Mouse (Mus musculus): Measurements from ENCODE around the gene Olfr159. TPM values are rescaled to one million over a fixed set of nuclear protein-coding genes. Genes with fewer than 3 reads are reported as not detected.
A peak's percentile ranks its signal among the peaks of the same experiment; 100 is the strongest.

Olfr159 gene
- total RNA-seq, 1 experiment from 2014 or later, result not detected

- no peak for ATAC-seq (replicated peaks; ENCODE audit: low read depth, poor library complexity, severe bottlenecking)
These were observed 40.0 kb downstream of the Olfr159 start for GRCm38 (mm10) chr4:43730750-43731297.

DNA sequence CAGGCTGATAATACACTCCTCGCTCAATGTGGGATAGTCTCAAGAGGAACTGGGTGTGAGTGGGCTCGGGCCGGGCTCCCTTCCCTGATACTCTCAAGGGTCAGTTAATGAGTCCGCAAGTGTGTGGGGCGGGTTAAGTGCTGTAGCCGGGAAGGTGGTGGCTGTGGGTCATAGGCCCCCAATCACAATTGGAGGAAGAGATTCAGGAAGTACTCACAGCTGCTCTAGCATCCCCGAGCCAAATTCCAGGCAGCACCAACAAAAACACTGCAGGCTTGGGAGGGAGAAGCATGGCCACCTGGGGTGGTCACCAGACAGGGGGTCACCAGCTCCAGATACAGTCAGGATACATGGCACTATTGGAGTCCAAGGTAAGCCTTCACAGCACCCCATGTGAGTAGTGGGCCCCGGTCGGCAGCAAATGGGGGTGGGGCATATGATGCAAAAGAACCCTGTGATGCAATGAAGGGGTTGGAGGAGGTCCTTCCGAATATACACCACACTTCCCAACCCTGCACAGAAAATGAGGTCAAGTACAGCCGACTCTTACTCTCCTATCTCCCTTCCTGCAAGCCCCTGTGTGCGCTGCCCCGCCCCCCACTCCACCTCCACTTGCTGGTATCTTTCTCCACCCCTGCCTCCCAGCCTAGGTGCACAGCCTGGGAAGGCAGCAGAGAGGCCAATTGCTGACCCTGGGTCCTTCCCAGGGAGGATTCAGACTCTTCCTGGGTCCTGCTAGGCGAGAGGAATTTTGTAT, 40.8 kb downstream of the Olfr159 start, which contains the start of gene Spaar:
Gene Spaar, plus strand, starts transcription at position 241 of the 757 bp plus-strand sequence.
- ATAC-seq (replicated peaks; ENCODE audit: low read depth, poor library complexity, severe bottlenecking), result peak; percentile 64; the same call in 1 of the 2 replicates

DNA sequence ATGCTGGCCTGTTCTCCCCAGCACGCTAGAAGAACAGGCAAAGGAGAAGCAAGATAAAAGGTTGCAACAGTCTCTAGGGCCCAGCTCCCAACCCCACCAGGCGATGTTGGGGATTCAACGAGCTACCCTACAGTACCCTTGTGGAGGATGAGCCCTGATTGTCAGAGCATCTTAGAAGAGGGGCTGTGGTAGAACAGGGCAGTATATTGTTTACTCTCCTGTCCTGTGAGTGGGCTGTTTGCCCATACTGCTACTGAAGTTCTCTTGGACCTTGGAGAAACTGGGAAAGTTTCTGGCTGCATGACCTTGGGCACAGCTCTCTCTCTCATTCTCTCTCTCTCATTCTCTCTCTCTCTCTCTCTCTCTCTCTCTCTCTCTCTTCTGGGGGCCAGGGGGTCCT, 41.7 kb downstream of the Olfr159 start:
- no peak for ATAC-seq (replicated peaks; ENCODE audit: low read depth, poor library complexity, severe bottlenecking)

DNA sequence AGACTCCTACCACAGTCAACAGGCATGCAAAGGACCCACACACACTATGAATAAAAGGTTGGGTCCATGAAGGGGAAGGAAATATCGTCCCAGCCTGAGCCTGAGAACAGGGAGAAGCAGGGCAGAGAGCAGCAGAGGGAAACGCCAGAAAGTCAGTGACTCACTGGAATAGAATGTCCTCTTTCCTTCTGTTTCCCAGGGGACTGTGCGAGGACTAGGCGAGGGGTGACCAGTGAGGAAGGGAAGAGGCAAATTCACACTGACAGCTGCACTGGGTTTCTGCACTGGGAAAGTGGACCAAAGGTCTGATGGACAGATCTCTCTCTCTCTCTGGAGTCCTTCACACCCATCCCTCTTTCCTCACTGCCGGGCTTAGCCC, 42.2 kb downstream of the Olfr159 start:
- ATAC-seq (replicated peaks; ENCODE audit: low read depth, poor library complexity, severe bottlenecking), result no peak

DNA sequence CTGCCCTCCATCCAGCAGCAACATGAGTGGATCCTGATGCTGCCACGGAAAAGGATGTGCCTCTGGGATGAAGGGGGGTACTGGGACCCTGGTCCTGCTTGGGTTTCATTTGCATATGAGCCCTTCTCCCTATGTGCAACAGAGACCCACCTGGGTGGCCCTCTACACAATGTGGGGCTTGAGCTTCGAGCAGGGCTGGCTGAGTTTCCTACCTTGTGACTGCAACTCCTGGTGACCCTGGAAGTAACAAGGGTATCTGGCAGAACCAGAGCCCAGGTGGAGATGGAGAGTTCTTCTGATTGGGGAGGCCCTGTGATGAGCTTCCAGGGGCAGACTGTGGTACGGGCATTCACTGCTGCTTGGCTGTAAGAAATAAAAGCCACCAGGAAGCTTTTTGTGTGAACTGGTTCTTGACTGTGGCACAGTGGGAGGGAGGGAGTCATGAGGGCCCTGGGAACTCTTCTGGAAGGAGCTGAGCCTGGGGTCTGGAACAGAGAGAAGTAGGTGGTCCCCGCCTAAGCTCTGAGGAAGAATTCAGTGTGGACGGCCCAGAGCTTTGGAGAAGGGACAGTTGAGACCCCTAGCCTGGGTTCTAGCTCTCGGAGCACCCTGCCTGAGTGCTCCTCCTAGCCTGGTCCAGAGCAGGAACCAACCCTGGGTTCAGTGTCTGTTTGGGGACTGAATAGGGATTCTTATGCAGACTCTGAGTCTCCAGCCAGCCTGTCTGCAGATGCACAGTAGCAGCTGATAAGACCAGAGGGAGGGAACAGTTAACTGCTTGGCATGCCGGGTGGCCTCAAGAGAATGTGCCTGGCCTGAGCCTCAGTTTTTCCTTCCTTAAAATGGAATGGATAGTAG, 42.9 kb downstream of the Olfr159 start:
- no peak for ATAC-seq (replicated peaks; ENCODE audit: low read depth, poor library complexity, severe bottlenecking)

GRCm38 (mm10) chr4:43726995-43727394, 43.8 kb downstream of the Olfr159 start, which contains the start of gene Hrct1:
Hrct1 (plus strand) TSS chr4:43727188.
- ATAC-seq (replicated peaks; ENCODE audit: low read depth, poor library complexity, severe bottlenecking), result no peak

DNA sequence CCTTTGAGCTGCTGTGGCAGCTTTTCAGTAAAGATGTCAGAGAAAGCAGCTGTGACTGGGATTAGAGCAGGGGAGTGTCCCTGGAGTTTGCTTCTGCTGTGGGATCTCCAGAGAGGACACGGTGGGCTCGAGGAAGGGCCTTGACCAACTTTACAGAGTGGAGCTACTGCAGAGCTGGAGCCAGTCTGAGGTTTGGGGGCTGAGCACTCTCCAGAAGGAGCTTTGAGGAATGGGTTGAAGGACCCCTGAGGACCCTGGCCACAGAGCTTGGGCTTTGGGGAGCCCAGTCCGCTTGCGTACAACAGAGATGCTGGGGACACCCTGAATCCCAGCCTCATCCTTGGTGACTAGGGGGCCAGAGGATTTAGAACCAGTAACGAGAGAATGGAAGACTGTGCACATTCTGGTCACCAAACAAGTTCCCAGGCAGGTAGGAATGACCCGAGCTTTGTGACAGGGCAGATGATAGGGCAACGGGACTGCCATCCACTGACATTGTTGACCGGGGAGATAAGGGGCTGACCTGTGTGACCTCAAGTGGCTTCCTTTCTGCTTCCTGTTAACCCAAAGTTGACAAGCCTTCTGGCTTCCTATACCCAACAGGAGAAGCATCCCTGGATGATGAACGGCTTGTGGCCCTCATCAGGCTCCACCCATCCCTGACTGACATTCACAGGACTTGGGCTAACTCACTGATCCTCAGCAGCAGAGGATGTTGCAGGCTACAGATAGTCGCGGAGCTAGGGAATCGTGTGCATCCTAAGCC, 44.4 kb downstream of the Olfr159 start:
- no peak for ATAC-seq (replicated peaks; ENCODE audit: low read depth, poor library complexity, severe bottlenecking)

- 0 out of 2 replicates have a peak, but pooled peaks have one; percentile 42 for ATAC-seq (replicated peaks; ENCODE audit: low read depth, poor library complexity, severe bottlenecking)
These were observed 46.0 kb downstream of the Olfr159 start for GRCm38 (mm10) chr4:43724764-43725163.

- ATAC-seq (replicated peaks; ENCODE audit: low read depth, poor library complexity, severe bottlenecking), result no peak
These were observed 48.6 kb downstream of the Olfr159 start for GRCm38 (mm10) chr4:43722191-43722590.

DNA sequence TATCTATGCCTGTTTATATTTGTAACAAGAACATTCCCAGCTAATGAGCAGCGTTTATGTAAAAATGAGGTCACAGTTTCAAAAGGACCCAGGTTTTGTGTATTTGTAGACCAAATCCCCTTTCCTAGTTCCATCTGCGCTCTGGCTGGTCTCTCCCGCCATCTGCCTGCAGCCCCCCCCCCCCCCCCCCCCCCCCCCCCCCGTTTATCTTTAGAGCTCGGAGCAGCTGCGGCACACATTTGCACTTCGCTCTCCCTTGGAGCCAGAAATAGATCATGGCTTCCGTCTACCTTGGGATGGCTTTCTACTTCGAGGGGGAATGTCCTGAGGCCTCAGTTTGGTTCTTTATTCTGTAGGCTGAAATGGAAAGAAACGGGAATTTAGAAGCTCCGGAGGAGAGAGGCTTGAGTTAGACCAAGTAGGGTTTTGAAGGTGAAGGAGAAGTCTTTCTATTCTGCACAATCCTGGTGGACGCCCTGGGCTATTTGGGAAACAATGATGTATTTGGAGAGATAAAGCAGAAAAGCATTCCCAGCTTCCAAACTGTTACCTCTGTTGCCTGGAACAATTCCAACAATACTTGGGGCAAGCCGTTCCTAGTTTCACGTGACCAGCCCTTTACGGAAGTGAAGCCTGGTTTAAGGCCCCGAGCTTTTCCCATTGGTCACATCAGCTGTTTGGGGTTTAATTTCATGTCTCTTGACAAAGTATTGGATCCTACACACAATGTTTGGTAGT, 50.1 kb downstream of the Olfr159 start:
- ATAC-seq (replicated peaks; ENCODE audit: low read depth, poor library complexity, severe bottlenecking), result no peak

Other genes with a start within 250 kb of the Olfr159 start
- 8.4 and 10.7 TPM in 2 replicates for gene Tpm2, start 247.2 kb downstream of the Olfr159 start, total RNA-seq (2017)
- 20.5 and 22.7 TPM in 2 replicates for gene Creb3, start 208.7 kb downstream of the Olfr159 start, total RNA-seq (2017)
- 262 and 295 TPM in 2 replicates for gene Tln1, start 208.3 kb downstream of the Olfr159 start, total RNA-seq (2017)
- 14.4 and 35.2 TPM in 2 replicates for gene Rgp1, start 192.3 kb downstream of the Olfr159 start, total RNA-seq (2017)
- gene Gba2, start 192.1 kb downstream of the Olfr159 start, total RNA-seq (2017), result 10.2 and 11.8 TPM in 2 replicates
- not detected in 2 replicates for gene Msmp, start 186.5 kb downstream of the Olfr159 start, total RNA-seq (2017)
- 0.39 and 0.96 TPM in 2 replicates for gene Npr2, start 139.1 kb downstream of the Olfr159 start, total RNA-seq (2017)
- gene Spag8, start 117.4 kb downstream of the Olfr159 start, total RNA-seq (2017), result not detected in 2 replicates
- 34.1 and 56.1 TPM in 2 replicates for gene Hint2, start 114.5 kb downstream of the Olfr159 start, total RNA-seq (2017)
- gene Tmem8b, start 102.0 kb downstream of the Olfr159 start, total RNA-seq (2017), result 1.4 and 2.5 TPM in 2 replicates
- gene Fam221b, start 101.9 kb downstream of the Olfr159 start, total RNA-seq (2017), result 0.55 and 0.92 TPM in 2 replicates
- not detected in 2 replicates for gene Olfr70, start 70.2 kb downstream of the Olfr159 start, total RNA-seq (2017)
- gene Olfr71, start 60.8 kb downstream of the Olfr159 start, total RNA-seq (2017), result not detected in 2 replicates
- not detected in 2 replicates for gene Hrct1, start 43.8 kb downstream of the Olfr159 start, total RNA-seq (2017)
- not detected in 2 replicates for gene Spaar, start 41.0 kb downstream of the Olfr159 start, total RNA-seq (2017)
- gene Olfr156, start 52.9 kb upstream of the Olfr159 start, total RNA-seq (2017), result not detected in 2 replicates
- not detected in 2 replicates for gene Olfr157, start 69.2 kb upstream of the Olfr159 start, total RNA-seq (2017)
- gene Olfr155, start 80.6 kb upstream of the Olfr159 start, total RNA-seq (2017), result not detected in 2 replicates
- 0.82 and 1.9 TPM in 2 replicates for gene Reck, start 104.5 kb upstream of the Olfr159 start, total RNA-seq (2017)
- 16.3 TPM in 2 replicates for gene Glipr2, start 186.4 kb upstream of the Olfr159 start, total RNA-seq (2017)
- not detected in 2 replicates for gene Ccin, start 212.5 kb upstream of the Olfr159 start, total RNA-seq (2017)
- 316 and 331 TPM in 2 replicates for gene Clta, start 233.4 kb upstream of the Olfr159 start, total RNA-seq (2017)